Mouse (Mus musculus) kidney, adult 9 months (tissue): Measurements from ENCODE around the gene Zfp324.
"Not testable (repeated sequence)": the region's sequence is repeated elsewhere in the genome, so short reads cannot be mapped to it uniquely, and the experiment has no call there.

Source experiments
- DNase-seq: peaks from one replicate; pipeline ENCODE4 v3.0.0; 2022

Zfp324 gene

GRCm38 (mm10) chr7:12965678-12966091 lies at the start of gene Zfp324:
Zfp324 (plus strand) TSS chr7:12965838.
- peak; percentile 94 for DNase-seq

GRCm38 (mm10) chr7:12920495-12920894 lies 45.1 kb upstream of the Zfp324 start:
- not testable (repeated sequence) for DNase-seq

DNA sequence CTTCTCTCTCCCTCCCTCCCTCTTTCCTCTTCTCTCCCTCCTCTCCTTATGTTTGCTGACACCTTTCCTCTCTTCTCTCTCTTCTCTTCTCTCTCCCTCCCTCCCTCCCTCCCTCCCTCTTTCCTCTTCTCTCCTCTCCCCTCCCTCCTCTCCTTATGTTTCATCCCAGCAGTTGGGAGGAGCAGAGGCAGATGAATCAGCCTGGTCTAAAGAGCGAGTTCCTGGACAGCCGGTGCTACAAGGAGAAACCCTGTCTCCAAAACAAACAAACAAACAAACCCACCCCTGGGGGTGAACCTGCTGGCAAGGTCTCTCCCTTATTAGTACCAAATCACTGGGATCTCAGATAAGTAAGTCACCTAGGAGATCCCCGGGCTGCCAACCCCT lies 44.3 kb upstream of the Zfp324 start:
- DNase-seq, result no peak

- DNase-seq, result peak; percentile 99
These were observed 43.8 kb upstream of the Zfp324 start, which contains the start of gene Rps5 for GRCm38 (mm10) chr7:12921705-12922465. Rps5 (plus strand) TSS chr7:12922290.

- DNase-seq, result no peak
These were observed 42.9 kb upstream of the Zfp324 start for GRCm38 (mm10) chr7:12922729-12923128.

GRCm38 (mm10) chr7:12926316-12926715 lies 39.3 kb upstream of the Zfp324 start:
- DNase-seq, result no peak

GRCm38 (mm10) chr7:12927191-12927680 lies 38.4 kb upstream of the Zfp324 start, which contains the start of gene Rnf225:
Rnf225 (plus strand) TSS chr7:12927416.
- peak; percentile 56 for DNase-seq

GRCm38 (mm10) chr7:12927693-12928589 lies 37.7 kb upstream of the Zfp324 start:
- no peak for DNase-seq

DNA sequence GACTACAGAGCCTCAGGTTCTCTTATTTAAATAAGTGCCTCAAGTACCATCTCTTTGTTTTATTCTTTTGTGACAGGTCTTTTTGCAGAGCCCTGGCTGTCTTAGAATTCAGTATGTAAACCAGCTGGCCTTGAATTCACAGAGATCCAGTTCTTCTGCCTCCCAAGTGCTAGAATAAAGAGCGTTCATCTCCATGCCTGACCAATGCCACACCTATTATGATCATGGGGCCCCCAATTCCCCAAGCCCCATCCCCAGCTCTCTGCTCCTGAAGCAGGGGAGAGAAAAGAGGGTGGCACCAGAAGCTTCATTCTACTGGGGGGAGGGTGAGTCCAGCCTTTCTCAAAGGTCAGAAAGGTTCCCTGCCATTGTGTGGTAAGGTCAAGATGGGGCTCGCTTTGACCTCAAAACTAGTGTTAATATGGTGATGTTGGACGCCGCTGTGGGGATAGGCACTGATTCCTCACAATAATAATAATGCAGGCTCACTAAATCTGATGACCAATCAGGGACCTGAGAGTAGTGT lies 32.0 kb upstream of the Zfp324 start:
- no peak for DNase-seq

- DNase-seq, result no peak
These were observed 30.8 kb upstream of the Zfp324 start for GRCm38 (mm10) chr7:12934808-12935207.

DNA sequence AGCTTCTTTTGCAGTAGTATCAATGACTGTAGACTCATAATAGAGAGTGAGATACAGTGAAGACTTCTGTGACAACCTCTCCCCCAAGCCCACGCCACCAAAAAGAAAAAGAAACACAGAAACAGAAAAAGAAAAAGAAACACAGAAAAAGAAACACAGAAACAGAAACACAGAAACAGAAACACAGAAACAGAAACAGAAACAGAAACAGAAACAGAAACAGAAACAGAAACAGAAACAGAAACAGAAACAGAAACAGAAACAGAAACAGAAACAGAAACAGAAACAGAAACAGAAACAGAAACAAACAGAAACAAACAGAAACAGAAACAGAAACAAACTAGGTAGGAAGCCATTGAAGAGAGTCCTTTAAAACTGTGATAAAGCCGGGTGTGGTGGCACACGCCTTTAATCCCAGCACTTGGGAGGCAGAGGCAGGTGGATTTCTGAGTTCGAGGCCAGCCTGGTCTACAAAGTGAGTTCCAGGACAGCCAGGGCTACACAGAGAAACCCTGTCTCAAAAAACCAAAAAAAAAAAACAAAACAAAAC lies 28.3 kb upstream of the Zfp324 start:
- not testable (repeated sequence) for DNase-seq

- DNase-seq, result no peak
These were observed 25.0 kb upstream of the Zfp324 start for GRCm38 (mm10) chr7:12940599-12940998.

DNA sequence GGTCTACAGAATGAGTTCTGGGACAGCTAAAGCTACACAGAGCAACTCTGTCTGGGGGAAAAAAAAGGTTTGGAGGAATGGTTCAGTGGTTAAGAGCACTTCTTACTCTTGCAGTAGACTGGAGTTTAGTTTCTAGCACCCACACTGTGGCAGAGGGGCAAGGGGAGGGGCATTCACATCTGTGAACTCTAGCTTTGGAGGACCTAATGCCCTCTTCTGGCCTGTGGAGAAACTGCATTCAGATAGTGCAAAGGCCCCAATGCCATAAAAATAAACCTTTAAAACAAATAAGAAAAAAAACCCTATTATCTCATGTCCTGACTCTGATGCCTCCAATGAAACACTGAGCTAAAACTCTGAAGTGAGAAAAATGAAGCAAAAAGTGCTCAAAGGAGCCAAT lies 22.1 kb upstream of the Zfp324 start:
- DNase-seq, result no peak

DNA sequence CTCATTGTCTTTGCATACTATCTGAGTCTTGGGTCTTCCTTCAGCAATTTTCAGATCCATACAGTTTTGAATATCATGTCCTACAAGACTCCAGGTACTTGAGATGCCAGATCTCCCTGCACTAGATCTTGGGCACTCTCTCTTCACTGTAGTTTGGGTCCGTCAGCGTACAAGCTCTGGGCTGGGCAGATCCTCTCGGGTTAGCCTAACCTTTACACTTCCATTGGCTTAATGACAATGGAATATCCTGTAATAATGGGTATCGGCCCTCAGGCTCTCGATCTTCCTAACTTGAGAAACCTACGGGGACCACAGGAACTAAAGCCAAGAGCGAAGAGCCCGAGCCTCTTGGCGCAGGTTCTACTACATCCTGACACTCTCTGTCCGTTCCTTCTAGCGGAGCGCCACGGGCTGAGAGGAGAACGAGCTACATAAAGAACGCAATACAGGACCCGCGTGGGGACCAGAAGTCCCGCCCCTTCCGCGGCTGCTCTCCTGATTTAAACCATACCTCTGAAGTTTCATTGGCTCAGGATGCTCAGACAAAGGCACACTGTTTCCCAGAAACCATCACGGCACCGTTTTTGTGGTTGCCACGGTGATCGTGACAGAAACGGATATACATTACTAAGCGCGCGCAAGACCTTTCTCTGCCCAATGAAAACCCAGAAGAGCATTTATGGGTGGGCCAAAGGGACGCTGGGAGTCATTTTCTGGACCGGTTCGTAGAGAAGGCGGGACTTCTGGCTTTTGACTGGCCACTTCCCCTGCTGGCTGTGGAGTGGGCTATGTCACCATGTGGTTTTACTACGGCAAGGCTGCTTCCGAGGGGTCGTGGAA lies 16.4 kb upstream of the Zfp324 start:
- DNase-seq, result peak; percentile 97

DNA sequence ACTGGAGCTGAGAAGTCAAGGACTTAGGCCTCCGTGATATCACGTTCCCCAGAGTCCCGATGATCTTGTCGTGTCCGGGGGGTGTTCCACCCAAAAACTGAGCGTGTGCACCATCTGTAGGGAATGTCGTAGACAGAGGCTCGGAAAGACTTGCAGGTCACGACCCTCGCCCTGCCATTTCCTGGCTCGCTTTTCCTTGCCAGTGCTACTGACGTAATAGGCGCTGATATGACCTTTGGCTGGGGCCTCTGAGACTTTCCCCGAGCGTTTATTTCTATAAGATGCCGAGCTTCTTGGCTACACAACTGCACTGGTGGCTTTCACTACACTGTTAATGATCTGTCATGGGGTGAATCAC lies 15.8 kb upstream of the Zfp324 start:
- DNase-seq, result no peak

- no peak for DNase-seq
These were observed 10.7 kb upstream of the Zfp324 start for GRCm38 (mm10) chr7:12954896-12955295.

- no peak for DNase-seq
These were observed 8.1 kb upstream of the Zfp324 start for GRCm38 (mm10) chr7:12957511-12957910.

DNA sequence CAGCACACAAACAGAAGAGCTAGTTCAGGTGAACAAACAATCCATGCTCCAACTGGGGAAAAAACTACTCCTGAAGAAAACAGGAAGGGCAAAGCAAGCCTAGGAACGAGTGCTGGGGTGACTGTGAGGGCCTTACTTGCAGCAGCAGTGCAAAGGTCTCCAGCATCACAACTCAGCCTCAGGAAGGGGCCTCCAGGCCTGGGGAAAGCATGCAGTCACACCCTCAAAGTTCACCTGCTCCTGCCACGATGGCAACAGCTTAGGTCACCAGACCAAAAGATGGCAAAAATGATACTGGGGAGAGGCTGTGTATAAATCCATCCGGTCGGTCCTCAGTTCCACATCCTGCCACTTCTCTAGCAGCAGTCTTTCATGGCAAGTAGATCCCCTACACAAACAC lies 6.7 kb upstream of the Zfp324 start:
- no peak for DNase-seq

- no peak for DNase-seq
These were observed 5.9 kb upstream of the Zfp324 start for GRCm38 (mm10) chr7:12959718-12960117.

DNA sequence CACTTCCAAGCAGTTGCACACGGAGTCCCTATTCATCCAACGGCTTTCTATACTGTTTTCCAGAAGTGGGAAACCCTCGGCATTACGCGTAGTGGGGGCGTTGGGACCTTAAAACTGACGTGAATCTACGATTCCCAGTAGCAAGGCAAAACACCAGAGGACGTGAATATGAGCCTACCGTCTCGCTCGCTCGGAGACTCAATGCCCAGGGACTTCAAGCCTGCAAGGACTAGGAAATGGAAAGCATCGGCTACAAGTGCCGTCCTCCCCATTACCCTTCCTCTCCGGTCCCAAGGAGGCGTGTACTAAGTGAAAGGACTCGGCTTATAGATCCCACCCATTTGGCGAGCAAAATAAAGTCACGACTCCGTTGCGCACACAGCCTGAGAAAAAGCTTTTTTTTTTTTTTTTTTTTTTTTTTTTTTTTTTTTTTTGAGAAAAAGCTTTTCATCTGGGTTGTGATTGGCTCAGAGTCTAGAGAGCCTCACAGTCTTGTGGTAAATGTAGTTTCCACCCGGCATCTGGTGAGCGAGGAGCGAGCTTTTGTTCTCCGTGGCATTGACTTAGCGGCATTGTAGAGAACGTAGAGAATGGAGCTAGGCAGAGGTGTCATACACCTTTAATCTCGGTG lies 4.0 kb upstream of the Zfp324 start:
- peak; percentile 55 for DNase-seq

DNA sequence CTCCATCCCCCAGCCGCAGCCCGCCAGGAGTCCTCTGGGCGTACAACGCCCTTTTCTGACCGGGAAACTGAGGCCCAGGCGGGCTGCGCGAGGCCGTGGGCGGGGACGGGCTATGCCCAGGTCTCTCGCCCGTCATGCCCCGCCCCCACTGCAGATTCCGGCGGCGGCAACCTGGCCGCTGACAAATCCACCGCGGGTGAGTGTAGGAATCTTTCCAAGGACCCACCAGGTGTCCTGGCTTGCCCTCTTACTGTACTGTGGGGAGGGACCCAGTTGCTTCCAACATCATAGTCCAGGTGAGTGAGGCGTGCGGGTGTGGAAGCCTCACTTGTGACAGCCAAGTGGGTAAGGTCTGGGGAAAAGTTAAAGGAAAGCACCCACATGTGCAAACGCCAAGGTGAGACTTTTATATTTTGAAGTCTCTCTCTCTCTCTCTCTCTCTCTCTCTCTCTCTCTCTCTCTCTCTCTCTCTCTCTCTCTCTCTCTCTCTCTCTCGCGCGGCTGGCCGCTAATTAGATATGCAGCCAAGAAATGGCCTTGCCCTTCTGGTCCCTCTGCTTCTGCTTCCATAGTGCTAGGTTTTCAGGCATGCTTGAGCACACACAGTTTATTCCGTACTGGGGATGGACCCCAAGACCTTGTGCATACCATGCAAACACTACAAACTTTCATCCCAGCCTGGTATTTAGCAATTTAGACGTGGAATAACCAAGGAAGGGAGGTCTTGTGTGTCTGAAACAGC lies 637 bp downstream of the Zfp324 start:
- DNase-seq, result peak; percentile 61
